Mouse (Mus musculus): ENCODE measurements around the gene Bcan.
A peak's percentile ranks its signal among the peaks of the same experiment; 100 is the strongest.

The Bcan gene

DNA sequence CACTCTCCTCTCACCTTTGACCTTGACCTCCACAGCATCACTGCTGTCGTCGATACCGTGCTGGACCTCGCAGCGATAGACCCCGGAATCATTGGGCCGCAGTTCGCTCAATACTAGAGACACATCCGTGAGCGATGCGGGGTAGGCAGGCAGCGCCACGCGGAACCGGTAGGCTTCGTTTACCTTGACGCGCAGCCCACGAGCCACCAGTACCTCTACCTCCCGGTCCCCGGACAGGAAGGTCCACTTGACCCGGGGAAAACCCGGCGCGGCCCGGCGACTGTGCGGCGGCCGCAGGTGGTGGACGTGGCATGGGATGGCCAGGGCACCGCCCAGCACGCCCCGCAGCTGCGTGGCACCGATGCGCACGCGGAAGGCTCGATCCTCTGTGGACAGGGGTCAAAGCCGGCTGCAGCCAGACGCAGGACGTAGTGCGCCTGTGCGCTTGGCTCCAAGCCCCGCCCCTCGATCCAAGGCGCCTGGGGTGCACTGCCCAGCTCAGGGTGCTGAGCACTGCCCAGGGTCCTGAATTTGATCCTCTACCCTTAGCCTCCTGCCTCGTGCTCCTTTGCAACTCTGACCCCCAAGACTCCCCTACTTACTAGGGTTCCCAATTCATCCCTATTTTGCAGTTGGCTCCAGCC, 2.9 kb downstream of the Bcan start:
- peak; percentile 57 for DNase-seq (ENCODE audit: low spot score)

DNA sequence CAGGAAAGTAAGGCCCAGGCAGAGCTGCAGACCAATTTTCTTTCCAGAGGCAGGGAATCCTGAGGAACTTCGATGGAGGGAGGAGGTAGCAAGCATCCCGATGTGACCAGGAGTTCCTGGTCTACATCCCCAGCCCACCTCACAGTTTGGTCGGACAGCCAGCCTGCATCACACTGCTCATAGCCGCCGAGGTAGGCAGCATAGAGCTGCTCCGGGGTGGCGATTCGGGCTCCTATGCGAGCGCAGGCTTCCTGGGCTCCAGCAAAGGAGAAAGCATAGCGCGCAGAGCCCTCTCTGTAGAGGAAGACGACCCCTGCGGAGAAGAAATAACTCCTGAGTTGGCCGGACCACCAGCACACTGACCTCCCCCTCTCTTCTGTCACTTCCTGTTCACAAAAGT, 3.6 kb downstream of the Bcan start:
- no peak for DNase-seq (ENCODE audit: low spot score)

DNA sequence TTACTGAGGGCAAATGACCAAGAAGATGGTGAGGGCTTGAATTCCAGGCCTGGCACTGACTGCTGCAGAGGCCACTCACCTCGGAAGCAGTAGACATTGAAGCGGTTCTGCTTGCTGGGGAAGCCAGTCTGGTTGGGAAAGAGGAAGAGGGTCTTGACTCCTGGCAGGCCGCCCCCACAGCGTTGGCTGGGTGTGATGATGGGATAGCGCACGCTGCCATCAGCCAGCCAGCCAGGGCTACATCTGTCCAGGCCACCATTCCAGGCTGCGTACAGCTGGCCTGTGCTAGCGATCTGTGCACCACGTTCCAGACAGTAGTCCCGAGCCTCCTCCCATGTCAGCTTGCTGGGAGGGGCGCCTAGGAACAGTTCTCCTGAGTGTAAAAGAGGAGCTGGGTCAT, 4.7 kb downstream of the Bcan start:
- no peak for DNase-seq (ENCODE audit: low spot score)

DNA sequence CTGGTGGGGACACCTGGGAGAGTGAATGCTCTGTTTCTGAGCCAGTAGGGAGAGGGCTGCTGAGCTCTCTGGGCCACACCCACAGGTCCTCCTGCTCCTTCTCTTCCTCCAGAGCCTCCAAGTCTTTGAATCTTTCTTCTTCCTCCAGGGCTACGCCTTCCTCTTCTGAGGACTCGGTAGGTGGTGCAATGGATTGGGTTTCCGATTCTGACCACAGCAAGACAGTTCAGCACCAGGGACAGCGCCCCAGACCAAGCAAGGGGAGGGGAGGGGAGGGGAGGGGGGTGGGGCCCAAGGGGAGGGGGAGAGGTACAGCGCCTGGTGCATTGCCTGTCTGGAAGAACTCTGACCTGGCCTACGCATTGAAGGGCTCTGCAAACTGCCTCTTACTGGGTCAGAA, 6.6 kb downstream of the Bcan start:
- peak; percentile 53 for DNase-seq (ENCODE audit: low spot score)

DNA sequence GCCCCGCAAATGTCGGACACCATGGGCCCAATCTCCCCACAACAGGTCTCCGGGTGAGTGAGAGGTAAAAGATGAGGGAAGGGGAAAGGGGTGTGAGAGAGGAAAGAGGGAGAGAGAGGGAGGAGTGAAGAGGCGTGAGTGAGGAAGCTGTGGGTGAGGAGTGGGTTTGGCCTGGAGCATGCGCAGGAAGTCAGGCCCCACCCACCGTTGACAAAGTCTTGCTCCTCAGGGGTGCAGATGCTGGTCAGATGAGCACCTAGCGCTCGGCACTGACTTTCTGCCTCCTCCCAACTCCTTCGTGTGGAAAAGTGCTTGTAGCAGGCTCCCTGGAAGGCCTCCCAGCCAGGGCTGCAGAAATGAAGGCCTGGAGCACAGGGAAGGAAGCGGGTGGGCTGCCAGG, 10.1 kb downstream of the Bcan start:
- DNase-seq (ENCODE audit: low spot score), result no peak

DNA sequence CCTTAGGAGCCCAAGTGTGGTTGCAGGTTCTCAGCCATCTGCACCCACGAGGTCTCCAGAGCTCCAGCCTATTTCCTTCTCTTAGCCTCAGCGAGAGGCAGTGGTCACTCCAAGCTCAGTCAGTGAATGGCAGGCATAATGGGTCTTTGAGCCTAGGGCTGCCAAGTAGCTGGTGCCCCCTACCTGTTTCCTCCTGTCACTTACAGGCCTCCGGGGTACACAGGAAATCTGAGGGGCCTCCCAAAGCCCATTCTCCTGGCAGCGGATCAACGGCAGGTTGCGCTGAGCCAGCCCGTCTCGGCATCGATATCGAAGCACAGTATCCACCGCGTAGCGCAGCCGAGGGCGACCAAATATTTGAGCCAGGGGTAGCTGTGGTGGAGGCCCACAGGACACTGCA, 12.0 kb downstream of the Bcan start:
- no peak for DNase-seq (ENCODE audit: low spot score)

DNA sequence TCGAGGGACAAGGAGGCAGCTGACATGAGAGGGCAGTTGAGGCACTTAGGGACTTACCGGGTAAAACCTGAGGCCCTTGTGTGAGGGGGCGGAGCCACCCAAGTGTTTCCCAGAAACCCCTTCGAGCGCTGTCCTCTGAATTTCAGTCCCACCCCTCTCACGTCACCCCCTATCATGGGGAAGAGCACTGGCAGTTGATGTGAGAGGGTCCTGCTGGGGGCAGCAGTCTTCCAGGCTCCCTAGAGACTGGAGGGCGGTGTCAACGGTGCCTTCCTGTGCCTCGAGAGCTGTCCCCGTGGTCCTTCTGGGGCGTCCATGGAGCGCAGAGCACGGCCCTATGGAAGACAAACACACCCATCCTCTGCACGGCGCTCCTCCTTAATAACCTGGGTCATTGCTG, 12.4 kb downstream of the Bcan start:
- DNase-seq (ENCODE audit: low spot score), result no peak

DNA sequence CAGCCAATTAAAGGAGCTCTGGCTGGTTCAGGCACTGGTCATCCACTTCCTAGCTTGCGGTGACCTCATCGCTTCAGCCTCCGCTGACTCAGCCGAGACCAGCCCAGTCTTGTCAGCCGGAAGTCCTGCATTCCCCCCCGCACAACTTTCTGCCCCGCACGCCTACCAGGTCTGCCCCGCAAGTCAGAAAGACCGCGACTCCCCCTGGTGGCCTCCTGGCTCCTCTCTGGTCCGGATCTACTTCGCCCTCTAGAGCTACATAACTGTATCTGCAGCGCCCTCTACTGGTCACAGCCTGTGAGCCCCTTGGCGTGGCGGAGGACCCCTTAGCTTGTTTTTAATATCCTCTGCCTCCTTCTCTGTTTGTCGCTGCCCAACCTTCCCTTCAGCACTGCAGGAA, 13.2 kb downstream of the Bcan start:
- peak; percentile 92 for DNase-seq (ENCODE audit: low spot score)

DNA sequence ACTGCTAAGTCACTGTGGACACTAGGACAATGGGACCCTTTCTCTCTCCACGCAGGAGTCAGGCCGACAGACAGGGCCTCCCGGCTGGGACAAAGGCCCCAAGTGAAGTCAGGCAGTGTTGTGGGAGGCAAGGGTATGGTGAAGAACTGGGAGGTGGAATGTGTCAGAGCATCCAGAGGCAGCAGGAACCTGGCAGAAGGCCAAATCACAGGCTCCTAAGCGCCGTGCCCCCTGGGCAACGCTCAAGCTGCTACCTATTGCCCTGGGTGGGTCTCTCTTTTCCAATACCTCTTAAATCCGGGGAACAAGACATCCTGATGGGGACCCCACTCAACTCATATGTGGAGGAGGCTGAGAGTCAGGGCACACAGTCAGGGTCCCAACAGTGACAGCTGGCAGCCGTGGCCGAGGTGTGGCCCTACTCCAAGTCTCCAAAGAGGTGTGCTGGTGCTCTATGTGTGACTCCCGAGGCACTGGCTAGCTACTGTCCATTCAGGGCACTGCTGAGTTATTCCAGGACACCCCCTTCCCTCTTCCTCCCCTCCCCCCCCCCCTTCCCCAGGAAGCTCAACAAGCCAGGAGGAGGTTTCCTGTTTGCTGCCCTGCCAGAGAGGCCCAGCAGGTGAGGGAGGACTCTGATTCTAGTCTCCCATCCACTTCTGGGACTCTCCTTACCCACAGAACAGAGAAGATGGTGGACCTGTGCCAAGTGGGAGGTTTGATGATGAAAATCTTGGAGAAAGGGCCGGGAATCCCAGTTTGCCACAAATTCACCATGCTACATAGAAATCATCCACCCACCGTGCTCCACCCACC, 14.3 kb downstream of the Bcan start:
- no peak for DNase-seq (ENCODE audit: low spot score)

DNA sequence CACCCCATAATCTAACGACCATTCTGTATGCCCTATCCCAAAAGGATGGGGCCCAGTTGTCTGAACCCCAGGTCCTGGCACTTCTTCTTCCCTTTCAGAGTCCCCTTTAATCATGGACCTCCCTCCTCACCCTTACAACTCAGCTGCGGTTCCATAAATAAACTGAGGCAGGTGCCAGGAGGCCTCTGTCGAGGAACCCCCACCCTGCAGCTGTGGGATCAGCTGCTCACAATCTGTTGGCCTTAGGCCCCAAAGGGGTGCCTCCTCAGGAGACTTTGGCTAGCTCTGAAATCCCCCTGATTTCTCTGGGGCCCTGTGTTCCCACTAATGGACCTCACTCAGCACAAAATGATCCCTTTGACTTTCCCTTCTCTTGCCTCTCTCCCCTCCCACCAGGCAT, 15.9 kb downstream of the Bcan start:
- no peak for DNase-seq (ENCODE audit: low spot score)

DNA sequence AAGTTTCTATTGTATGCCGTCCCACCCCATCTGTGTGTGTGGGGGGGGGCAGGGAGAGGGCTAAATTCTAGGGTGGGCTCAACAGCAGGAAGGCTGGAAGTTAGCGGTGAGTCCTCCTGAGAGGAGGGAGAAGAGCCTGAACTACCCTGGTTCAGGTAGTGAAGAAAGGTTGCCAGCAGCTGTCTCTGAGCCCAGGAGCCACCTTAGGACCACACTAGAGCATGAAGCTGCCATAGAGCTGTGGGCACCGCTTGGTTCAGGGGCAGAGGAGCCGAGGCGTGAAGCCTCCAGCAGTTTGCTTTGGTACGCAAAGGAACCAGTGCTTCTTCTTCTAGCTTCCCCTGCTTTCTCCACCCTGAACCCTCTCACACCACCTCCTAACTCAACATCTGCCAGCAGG, 16.4 kb downstream of the Bcan start:
- no peak for DNase-seq (ENCODE audit: low spot score)

DNA sequence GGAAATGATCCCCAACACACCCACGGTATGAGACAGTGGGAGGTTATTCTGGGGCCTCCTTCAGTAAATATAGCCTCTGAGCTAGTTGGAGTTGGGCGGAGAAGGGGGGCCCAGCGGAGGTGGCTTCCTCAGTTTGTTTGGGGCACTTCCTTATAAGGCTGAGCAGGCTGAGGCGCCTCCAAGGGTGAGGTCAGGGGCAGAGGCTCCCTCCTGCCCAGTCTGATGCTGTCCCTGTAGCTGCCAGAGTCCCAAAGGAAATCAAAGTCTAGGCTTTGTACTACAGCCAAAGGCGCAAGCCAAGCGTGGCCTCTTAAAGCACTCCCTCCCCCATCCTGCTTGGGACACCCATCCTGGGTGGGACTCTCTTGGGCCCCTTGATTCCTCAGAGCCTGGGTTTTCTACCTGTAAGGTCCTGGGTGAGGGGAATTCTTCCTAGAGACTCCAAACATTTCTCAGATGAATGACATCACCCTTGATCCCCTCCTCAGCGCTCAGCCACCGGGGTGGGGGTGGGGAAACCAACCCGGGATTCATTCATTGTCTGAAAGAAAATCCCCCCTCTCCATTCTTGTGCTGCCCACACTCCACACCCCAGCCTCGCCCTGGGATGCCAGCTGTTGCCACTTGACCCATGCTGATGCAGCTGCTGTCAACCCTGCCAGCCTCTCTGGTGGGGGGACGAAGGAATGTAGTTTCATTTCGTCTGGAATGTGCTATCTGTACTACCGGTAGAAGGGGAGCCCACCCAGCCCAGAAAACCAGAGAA, 17.0 kb downstream of the Bcan start:
- peak; percentile 2 for DNase-seq (ENCODE audit: low spot score)

DNA sequence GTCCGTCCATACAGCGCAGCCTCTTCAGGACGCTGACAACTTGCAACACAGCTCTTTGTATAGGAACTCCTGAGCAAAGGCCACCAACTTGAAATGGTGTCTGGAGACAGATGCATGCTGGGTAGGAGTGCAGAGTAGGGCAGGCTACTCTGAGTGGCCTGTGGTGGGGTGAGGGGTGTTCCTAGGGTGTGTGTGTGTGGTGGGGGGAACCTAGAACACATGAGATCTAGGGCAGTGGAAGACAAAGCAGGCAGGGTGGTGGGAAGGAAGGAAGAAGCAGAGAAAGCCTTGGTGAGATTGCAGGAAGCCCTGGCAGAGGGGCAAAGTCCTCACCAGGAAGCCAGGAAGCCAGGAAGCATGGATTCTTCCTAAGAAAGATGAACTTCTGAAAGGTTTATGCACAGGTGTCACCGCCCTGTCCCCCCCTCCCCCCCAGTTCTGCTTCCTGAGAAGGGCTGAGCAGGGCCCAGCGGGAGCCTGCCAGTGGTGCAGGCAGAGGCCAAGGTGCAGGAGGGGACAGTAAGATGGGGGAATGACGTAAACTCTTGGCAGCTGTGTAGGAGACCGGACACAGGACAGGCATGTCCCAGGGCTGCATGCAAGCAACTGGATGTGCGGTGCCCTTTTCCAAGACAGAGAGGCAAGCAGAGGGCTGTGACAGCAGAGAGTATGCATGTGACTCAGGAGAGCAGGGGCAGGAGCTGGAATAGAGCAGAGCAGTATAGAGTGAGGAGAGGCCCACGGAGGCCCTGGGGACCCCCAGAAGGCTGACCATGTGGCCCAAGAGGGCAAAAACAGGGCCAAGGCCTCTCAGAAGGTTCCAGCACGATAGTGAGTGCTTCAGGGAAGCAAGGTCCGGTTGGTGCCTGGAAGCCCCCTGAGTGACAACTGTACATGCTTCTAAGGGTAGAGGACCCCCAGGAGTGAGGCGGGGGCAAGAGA, 17.9 kb downstream of the Bcan start:
- DNase-seq (ENCODE audit: low spot score), result no peak

DNA sequence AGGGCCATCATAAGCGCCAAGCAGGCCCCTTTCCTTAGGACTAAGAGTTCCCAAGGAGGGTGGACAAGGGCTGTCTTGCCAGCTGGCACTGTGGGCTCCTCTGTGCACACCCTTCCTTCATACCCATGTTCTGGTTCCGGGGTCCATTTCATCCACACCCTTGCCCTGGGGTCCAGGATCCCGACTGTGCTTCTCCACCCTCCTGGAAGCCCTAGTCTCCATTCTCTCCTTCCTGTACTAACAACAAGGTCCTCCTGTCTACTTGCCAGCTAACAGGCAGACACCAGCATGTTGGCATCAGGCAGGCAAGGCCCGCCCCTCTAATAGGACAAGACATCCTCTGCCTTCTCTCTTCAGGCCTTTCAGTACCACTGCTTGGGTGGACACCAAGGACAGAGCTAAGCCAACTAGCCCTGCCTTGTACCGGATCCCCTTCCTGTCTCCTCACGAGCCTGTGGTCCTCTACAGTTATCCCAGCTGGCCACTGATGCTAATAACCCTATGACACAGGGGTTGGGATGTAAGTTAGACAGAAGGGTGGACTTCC, 18.7 kb downstream of the Bcan start:
- no peak for DNase-seq (ENCODE audit: low spot score)

DNA sequence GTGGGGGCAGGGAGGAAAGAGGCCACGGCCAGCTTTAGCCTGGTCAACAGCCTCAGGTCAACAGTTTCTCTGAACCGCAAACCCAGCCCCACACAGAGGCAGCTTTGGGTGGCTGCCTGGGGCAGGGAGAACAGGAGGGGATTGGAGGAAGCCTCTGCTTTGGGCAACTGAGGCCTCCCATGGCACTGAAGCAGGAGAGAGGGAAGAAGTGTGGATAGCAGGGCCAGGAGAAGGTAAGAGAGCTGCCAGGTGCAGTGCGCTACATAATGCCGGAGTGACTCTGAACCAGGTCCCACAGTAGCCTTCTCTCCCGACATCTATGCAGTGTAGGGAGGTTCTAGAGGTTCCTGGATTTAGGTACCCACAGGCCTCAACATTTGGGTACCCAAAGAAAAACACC, 19.3 kb downstream of the Bcan start:
- no peak for DNase-seq (ENCODE audit: low spot score)

DNA sequence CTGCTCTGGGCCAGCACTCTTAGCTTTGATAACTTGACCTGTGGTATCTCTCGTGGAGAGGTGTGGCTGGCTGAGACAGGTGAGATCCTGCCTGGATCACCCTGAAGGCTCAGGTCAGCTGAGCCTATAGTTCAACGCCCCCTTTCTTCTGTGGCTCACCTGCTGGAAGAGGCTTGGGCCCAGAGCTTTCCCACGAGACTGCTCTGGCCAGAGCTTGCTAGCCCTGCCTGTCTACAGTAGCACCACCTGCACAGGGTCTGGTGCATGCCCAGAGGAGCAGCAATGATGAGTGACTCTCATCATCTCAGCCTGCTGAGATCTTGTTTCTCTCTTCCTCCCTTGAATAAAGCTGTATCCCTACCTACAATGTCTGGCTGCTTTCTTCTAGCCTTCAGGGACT, 19.9 kb downstream of the Bcan start:
- DNase-seq (ENCODE audit: low spot score), result no peak

DNA sequence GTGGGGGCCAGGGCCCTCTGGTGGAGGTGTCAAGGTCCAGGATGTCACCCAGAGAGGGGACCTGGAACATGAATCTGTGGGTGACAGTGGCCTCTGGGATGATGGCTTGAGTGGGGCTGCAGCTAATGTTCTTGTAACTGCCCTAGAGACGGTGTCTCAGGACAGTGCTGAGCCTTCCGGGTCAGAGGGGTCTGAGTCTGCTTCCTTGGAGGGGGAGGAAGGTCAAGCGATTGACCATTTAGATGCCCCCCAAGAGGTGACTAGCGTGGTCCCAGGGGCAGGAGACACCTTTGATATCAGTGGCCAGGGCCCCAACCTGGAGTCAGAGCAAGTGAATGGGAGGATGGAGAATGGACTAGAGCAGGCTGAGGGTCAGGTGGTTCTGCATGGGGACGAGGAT, 20.5 kb downstream of the Bcan start:
- DNase-seq (ENCODE audit: low spot score), result no peak

DNA sequence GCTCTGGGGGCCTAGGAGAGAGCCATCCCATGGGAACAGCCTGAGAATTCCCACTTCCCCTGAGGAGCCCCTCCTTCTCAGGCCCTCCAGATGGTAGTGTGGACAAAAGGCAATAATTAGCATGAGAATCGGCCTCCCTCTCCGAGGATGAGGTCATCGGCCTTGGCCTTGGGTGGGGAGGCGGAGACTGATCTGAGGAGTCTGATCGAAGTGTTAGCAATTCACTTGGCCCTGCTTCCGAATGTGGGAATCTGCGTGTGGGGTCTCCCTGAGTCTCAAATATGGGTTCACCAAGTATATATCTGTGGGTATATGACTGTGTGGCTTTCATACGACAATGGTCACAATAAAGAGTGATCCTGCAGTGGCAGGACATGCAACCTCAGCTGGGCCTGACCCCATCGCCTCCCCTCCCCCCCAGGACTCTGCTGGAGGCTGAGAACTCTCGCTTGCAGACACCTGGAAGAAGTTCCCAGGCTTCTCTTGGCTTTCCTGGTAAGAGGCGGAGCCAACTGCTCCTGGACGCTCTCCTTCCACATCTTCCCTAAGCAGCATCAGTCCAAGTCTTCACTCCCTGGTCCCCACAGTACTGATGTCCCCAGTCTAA, 25.5 kb downstream of the Bcan start:
- no peak for DNase-seq (ENCODE audit: low spot score)

DNA sequence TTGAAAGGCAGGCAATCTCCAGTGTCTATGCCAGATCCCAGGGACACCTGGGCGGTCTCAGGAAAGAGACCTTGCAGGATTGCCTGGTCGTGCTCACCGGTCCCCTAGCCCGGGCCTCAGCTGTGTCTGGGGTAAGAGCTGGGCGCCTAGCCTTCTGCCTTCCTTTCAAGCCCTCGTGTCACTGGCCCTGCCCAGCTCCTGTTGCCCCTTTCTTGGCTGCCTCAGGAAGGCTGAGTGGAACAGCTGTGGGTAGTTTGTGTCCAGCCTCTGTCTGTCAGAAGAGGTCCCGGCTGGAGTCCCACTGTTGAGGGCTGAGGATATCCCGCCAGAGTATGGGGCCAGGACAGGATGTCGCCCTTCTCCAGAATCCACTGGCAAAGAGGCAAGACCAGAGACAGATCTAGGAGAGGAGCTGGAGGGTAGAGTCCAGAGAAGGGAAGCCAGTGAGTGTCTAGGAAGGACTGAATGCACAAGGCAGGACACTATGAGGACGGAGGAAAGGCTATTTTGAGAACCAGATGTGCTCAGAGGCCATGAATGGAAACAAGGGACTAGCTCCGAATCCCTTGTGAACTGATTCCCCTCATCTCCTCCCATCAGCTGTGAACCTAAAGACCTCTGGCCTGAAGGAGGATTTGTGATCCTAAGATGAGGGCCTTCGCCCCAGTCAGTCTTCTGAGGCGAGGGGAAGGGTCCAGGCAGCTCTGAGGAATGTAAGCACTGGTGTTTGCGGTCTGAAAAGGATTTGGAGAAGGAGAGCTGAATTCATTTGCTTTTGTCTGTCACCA, 26.2 kb downstream of the Bcan start:
- no peak for DNase-seq (ENCODE audit: low spot score)

DNA sequence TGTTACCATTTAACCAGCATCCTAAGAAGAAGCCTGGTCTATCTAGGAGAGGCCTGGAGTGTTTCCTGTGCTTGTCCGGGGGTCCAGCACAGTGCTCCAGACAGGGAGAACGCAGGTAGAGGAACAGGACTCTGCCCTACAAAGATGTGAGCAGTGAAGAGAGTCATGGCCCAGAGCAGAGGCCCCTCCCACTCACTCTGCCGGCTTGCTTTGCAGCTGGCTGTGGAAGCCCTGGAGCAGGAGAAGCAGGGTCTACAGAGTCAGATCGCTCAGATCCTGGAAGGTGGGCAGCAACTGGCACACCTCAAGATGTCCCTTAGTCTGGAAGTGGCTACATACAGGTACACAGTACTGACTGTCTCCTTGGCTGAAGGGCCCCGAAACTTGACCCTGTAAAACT, 27.3 kb downstream of the Bcan start:
- no peak for DNase-seq (ENCODE audit: low spot score)

Measured in ovary, postnatal 36 days (tissue).